Mouse (Mus musculus) erythroblast, adult 5-6 weeks (primary cell): ENCODE data around the gene Tbxas1. TPM values are rescaled to one million over a fixed set of nuclear protein-coding genes. Genes with fewer than 3 reads are reported as not detected.

Source experiments
- ATAC-seq: replicated peaks from 2 replicates; pipeline ENCODE4 v1.8.0; 2016; ENCODE audit warnings: moderate number of reproducible peaks, mild to moderate bottlenecking, moderate TSS enrichment, inconsistent platforms; ENCODE audit not compliant: poor library complexity, low FRiP score, severe bottlenecking
- total RNA-seq, 2 experiments: library from RNA; stranded (forward) in 1 of 2; stranded (reverse) in 1 of 2; fragments of 150-400 nt in 1 of 2; fragments of 200-764, 138-1000 nt in 1 of 2; gene quantifications; 2 replicates each; pipeline versions ENCODE4 v1.2.3 to v1.2.4; 2015 to 2017; ENCODE audit warnings: low replicate concordance in 2 of 2

Tbxas1 gene
- total RNA-seq, 2 experiments from 2014 or later: 55.9 to 83.5 TPM

- no peak for ATAC-seq
These were observed 43.5 kb downstream of the Tbxas1 start for GRCm38 (mm10) chr6:38918728-38919127.

- ATAC-seq: no peak
These were observed 44.0 kb downstream of the Tbxas1 start for GRCm38 (mm10) chr6:38919135-38919740.

GRCm38 (mm10) chr6:38920141-38920540 lies 44.9 kb downstream of the Tbxas1 start:
- ATAC-seq: no peak

GRCm38 (mm10) chr6:38921095-38921809 lies 46.0 kb downstream of the Tbxas1 start:
- peak; percentile 48 for ATAC-seq

- ATAC-seq: 0 out of 2 replicates have a peak, but pooled peaks have one; percentile 13
These were observed 46.6 kb downstream of the Tbxas1 start for GRCm38 (mm10) chr6:38921810-38922116.

- no peak for ATAC-seq
These were observed 47.3 kb downstream of the Tbxas1 start for GRCm38 (mm10) chr6:38922517-38922916.

GRCm38 (mm10) chr6:38923450-38923849 lies 48.2 kb downstream of the Tbxas1 start:
- no peak for ATAC-seq

- ATAC-seq: peak; percentile 77
These were observed 48.9 kb downstream of the Tbxas1 start for GRCm38 (mm10) chr6:38923870-38924817.

GRCm38 (mm10) chr6:38925719-38926118 lies 50.5 kb downstream of the Tbxas1 start:
- ATAC-seq: no peak

- ATAC-seq: no peak
These were observed 51.1 kb downstream of the Tbxas1 start for GRCm38 (mm10) chr6:38926135-38926962.

GRCm38 (mm10) chr6:38926963-38927361 lies 51.8 kb downstream of the Tbxas1 start:
- no peak for ATAC-seq

- ATAC-seq: no peak
These were observed 53.3 kb downstream of the Tbxas1 start for GRCm38 (mm10) chr6:38928489-38928888.

- ATAC-seq: no peak
These were observed 60.8 kb downstream of the Tbxas1 start for GRCm38 (mm10) chr6:38936009-38936408.

- ATAC-seq: no peak
These were observed 63.2 kb downstream of the Tbxas1 start for GRCm38 (mm10) chr6:38938421-38938820.

GRCm38 (mm10) chr6:38939096-38939495 lies 63.9 kb downstream of the Tbxas1 start:
- no peak for ATAC-seq

- ATAC-seq: no peak
These were observed 65.8 kb downstream of the Tbxas1 start for GRCm38 (mm10) chr6:38941016-38941415.

GRCm38 (mm10) chr6:38942771-38943170 lies 67.6 kb downstream of the Tbxas1 start:
- ATAC-seq: no peak

- no peak for ATAC-seq
These were observed 69.2 kb downstream of the Tbxas1 start for GRCm38 (mm10) chr6:38944392-38944791.

- no peak for ATAC-seq
These were observed 69.6 kb downstream of the Tbxas1 start for GRCm38 (mm10) chr6:38944826-38945225.

GRCm38 (mm10) chr6:38945681-38946080 lies 70.5 kb downstream of the Tbxas1 start:
- ATAC-seq: no peak
